Mouse (Mus musculus): ENCODE data around the gene Ppm1j.

GRCm38 (mm10) chr3:104817481-104817990, 36.7 kb downstream of the Ppm1j start:
- TF ChIP-seq ZC3H11A (IDR thresholded peaks at IDR 0.05; ENCODE audit: borderline replicate concordance, low read depth, low read length): no peak
- no peak for TF ChIP-seq MAFK (IDR thresholded peaks at IDR 0.05; ENCODE audit: insufficient read depth, low read depth, low read length)
- no peak for TF ChIP-seq CHD2 (IDR thresholded peaks at IDR 0.05; ENCODE audit: low read depth, low read length)
